Mouse (Mus musculus): ENCODE results near the gene Fam155a.

DNA sequence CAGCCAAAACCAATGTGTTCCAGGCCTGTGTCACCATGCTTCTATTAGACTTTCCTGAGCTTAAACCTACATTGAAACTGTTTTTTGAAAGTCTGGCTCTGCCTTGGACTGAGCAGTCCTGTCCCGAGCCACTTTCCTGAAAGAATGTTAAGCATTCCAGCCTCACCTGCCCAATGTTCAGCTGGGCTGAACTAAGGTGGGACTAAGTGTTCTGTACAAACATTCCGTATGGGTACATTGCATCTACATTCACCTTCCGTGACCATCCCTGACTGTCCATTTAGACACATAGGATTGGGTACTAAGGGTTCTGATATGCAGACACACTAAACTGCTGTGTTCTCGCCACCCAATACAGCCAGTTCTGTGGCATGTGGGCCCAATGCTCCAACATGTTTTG is 423.8 kb downstream of the Fam155a start:
- TF ChIP-seq POLR2A (IDR thresholded peaks at IDR 0.05; ENCODE audit: insufficient read length, low read depth) (no peak), POLR2AphosphoS2 (IDR thresholded peaks at IDR 0.05; ENCODE audit: insufficient read length, low read depth) (no peak), TCF12 (IDR thresholded peaks at IDR 0.05; ENCODE audit: insufficient read depth, poor library complexity, severe bottlenecking) (no peak), TCF3 (IDR thresholded peaks at IDR 0.05; ENCODE audit: insufficient read length, low read depth) (no peak), E2F4 (IDR thresholded peaks at IDR 0.05; ENCODE audit: insufficient read depth) (no peak), MAX (IDR thresholded peaks at IDR 0.05; ENCODE audit: low read depth) (no peak), MYOG (IDR thresholded peaks at IDR 0.05; ENCODE audit: control insufficient read depth in 1 of 3, insufficient read depth in 1 of 3, insufficient read length in 2 of 3, low read depth in 2 of 3) (no peak), REST (IDR thresholded peaks at IDR 0.05; ENCODE audit: insufficient read depth, insufficient read length) (no peak), MYOD1 (IDR thresholded peaks at IDR 0.05; ENCODE audit: control insufficient read depth in 1 of 3, insufficient read length in 2 of 3, low read depth in 2 of 3) (no peak), CEBPB (IDR thresholded peaks at IDR 0.05; ENCODE audit: insufficient read depth, poor library complexity, severe bottlenecking) (no peak)

Data from myocyte (in vitro differentiated cells).